Mouse (Mus musculus) G1E (cell line): ENCODE measurements around the gene Plin3. TPM values are rescaled to one million over a fixed set of nuclear protein-coding genes. Genes with fewer than 3 reads are reported as not detected.

Experiments used
- ATAC-seq: 2 replicates; pipeline ENCODE4 v1.8.0; 2016; ENCODE audit warnings: mild to moderate bottlenecking; ENCODE audit not compliant: insufficient number of reproducible peaks, poor library complexity, low FRiP score, severe bottlenecking; ENCODE audit errors: extremely low read depth
- DNase-seq: peaks from one replicate; pipeline ENCODE4 v3.0.0; 2012; ENCODE audit warnings: low spot score
- H3K27me3 ChIP-seq: 2 replicates; pipeline ENCODE4 v1.6.1; 2012; ENCODE audit warnings: mild to moderate bottlenecking, low read length, inconsistent platforms; ENCODE audit not compliant: insufficient read depth
- H3K36me3 ChIP-seq: replicated peaks from 2 replicates; pipeline ENCODE3; 2012; ENCODE audit warnings: mild to moderate bottlenecking, inconsistent platforms
- H3K4me1 ChIP-seq: 2 replicates; pipeline ENCODE4 v1.6.1; 2012; ENCODE audit warnings: low read depth, low read length, inconsistent platforms, mixed read lengths; ENCODE audit not compliant: insufficient read depth
- H3K4me3 ChIP-seq: 2 replicates; pipeline ENCODE4 v1.5.1; 2012; ENCODE audit warnings: low read depth, mild to moderate bottlenecking, inconsistent platforms, low read length, moderate library complexity, mixed read lengths
- H3K9me3 ChIP-seq: replicated peaks from 2 replicates; pipeline ENCODE4 v1.6.1; 2012; ENCODE audit warnings: inconsistent platforms
- CTCF ChIP-seq: IDR thresholded peaks from 2 replicates; pipeline ENCODE4 v1.5.1; 2012; ENCODE audit warnings: low read depth, low read length, inconsistent platforms, mixed read lengths
- GATA1 ChIP-seq: IDR thresholded peaks from 2 replicates; pipeline ENCODE4 v1.6.1; 2012; ENCODE audit warnings: borderline replicate concordance, low read length, inconsistent platforms, mixed read lengths
- GATA2 ChIP-seq: IDR thresholded peaks from 2 replicates; pipeline ENCODE4 v1.6.1; 2012; ENCODE audit warnings: low read depth, low read length, inconsistent platforms, borderline replicate concordance
- POLR2AphosphoS5 ChIP-seq: IDR thresholded peaks from 2 replicates; pipeline ENCODE4 v1.6.1; 2012; ENCODE audit warnings: low read depth, low read length, inconsistent platforms; ENCODE audit not compliant: insufficient replicate concordance
- TAL1 ChIP-seq: conservative IDR thresholded peaks from 2 replicates; pipeline ENCODE4 v1.6.1; 2012; ENCODE audit warnings: low read depth, low read length, inconsistent platforms, mixed read lengths
- polyA plus RNA-seq: library from polyadenylated mRNA; stranded (reverse); fragments of >175 nt; gene quantifications from 2 replicates; pipeline ENCODE4 v1.2.3, GENCODE M21; 2012
- total RNA-seq, 2 experiments: library from RNA; stranded (forward) in 1 of 2; stranded (reverse) in 1 of 2; fragments of 200-1000 nt in 1 of 2; fragments of >200 nt in 1 of 2; fragmentation: Nextera tagmentation in 1 of 2; gene quantifications; 2 replicates each; pipeline ENCODE4 v1.2.3; 2014 to 2017

Gene Plin3
- total and polyA plus RNA-seq, 3 experiments: 12.2 to 55.9 (median 12.3) TPM

DNA sequence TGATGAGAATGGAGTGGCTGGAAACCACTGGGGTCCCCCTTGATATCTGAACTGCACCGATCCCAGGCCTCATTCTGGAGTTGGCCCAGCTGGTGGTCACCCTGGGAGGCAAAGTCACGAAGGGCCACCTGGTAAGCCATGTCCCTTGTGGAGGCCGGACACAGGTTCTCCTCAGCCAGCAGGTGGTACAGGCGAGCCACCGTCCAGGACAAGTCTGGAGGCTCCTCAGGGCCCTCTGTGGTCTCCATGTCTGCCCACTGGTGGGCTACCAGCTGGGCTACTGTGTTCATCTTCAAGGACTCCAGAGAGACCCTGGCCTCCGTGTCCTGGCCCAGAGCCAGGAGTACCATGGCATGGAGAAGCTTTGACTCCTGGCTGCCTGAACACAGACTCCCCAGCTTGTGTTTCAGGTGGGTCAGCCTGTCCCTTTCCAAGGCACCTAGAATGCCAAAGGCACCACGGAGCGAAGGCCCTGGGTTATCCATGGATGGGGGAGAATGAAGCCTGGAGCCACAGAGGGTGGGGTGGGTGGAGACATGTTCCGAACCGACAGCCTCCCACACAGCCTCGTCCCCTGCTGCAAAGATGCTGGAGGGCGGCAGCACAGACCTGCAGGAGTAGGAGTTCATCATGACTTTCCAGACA, 20.9 kb downstream of the Plin3 start:
- H3K9me3 ChIP-seq: no peaks in the 10 kb centered on the region
- H3K4me3 ChIP-seq: no peak overlapping the region
- H3K4me1 ChIP-seq: peaks cover 47% of the 10 kb centered on the region
- ATAC-seq (no peak), DNase-seq (no peak)
- TF ChIP-seq CTCF (no peak), GATA2 (no peak), GATA1 (no peak), POLR2AphosphoS5 (no peak), TAL1 (no peak)
- H3K36me3 ChIP-seq: peaks cover 53% of the 10 kb centered on the region
- no peaks in the 10 kb centered on the region for H3K27me3 ChIP-seq

DNA sequence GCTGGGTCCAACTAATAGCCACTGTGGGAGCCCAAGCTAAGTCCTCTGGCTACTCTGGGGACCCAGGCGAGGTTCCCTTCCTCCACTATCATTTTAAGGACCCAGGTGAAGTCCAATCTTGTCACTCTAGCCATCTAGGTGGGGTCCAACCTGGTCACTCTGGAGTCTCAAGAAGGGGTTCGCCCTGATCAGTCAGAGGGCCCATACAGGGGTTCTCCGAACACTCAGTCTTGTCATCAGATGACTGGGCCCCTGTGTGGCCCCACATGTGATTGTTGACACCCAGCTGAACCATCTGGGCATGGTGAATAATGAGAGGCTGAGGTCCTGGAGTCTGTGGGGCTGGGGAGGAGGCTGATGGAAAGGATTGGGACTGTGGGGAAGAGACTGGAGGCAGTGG, 22.9 kb downstream of the Plin3 start:
- DNase-seq: no peak
- Histone ChIP-seq H3K9me3 (no peaks in the 10 kb centered on the region), H3K4me1 (peaks cover 51% of the 10 kb centered on the region), H3K4me3 (no peak overlapping the region; the same call in 1 of the 2 replicates), H3K36me3 (peaks cover 68% of the 10 kb centered on the region), H3K27me3 (no peaks in the 10 kb centered on the region)
- no peak for ATAC-seq
- no peak for TF ChIP-seq GATA2
- TF ChIP-seq TAL1: no peak
- no peak for TF ChIP-seq GATA1
- TF ChIP-seq POLR2AphosphoS5: no peak
- TF ChIP-seq CTCF: no peak

DNA sequence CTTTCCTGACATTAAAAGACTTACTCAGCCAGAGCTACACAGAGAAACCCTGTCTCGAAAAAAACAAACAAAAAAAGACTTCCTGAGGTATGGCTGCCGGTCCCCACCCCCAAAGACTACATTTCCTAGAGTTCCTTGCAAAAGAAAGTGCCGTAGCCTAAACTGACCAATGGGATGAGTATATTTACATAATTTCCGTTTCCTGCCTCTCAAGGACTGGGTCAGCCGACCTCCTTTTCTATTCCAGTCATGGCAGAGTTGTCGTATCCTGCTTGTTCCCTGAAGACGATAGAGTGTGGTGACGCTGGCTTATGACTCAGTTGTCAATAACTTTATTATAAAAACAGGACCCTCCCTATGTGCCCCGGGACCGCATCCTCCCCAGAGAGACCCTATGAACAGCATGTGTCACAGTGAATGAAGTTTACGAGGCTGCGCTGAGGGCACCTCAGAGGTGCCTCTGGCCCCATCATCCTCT, 23.5 kb downstream of the Plin3 start:
- Histone ChIP-seq H3K4me3 (peak overlapping the region; percentile 59; the same call in 1 of the 2 replicates), H3K36me3 (peaks cover 68% of the 10 kb centered on the region), H3K27me3 (no peaks in the 10 kb centered on the region), H3K4me1 (peaks cover 51% of the 10 kb centered on the region), H3K9me3 (no peaks in the 10 kb centered on the region)
- DNase-seq (peak; percentile 81), ATAC-seq (peak; percentile 90)
- no peak for TF ChIP-seq POLR2AphosphoS5
- no peak for TF ChIP-seq GATA1
- TF ChIP-seq TAL1: no peak
- TF ChIP-seq CTCF: no peak
- no peak for TF ChIP-seq GATA2

GRCm38 (mm10) chr17:56266271-56266670, 26.4 kb downstream of the Plin3 start:
- H3K36me3 ChIP-seq: peaks cover 64% of the 10 kb centered on the region
- ATAC-seq: no peak
- no peaks in the 10 kb centered on the region for H3K27me3 ChIP-seq
- peaks cover 58% of the 10 kb centered on the region for H3K4me1 ChIP-seq
- TF ChIP-seq GATA2: no peak
- TF ChIP-seq TAL1: no peak
- no peak for TF ChIP-seq POLR2AphosphoS5
- no peak for TF ChIP-seq GATA1
- TF ChIP-seq CTCF: no peak
- H3K4me3 ChIP-seq: no peak overlapping the region
- H3K9me3 ChIP-seq: no peaks in the 10 kb centered on the region
- DNase-seq: no peak

- ATAC-seq: peak; percentile 5; the same call in 1 of the 2 replicates
- Histone ChIP-seq H3K4me1 (peaks cover 62% of the 10 kb centered on the region), H3K4me3 (no peak overlapping the region), H3K9me3 (no peaks in the 10 kb centered on the region), H3K27me3 (no peaks in the 10 kb centered on the region), H3K36me3 (peaks cover 64% of the 10 kb centered on the region)
- no peak for DNase-seq
- TF ChIP-seq GATA1: no peak
- TF ChIP-seq GATA2: no peak
- TF ChIP-seq CTCF: no peak
- TF ChIP-seq TAL1: no peak
- TF ChIP-seq POLR2AphosphoS5: no peak
These were observed 26.8 kb downstream of the Plin3 start for GRCm38 (mm10) chr17:56265869-56266268.

DNA sequence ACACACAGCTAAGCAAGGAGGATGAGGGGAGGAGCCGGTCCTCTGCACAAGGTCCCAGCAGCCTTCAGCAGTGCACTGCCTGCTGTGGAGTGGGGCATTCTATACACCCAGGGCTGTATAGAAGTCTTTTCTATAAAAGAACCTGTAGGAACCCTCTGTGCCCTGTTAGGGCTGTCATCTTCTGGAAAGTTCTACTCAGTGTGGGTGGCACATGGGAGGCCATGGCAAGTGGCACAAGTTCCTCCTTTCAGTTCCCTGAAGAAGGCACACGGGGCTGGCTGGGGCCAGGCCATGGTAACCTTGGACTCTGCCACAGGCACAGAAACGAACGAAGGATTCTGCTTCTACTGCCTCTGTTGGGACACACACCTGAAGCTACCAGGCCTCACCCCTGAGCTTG, 27.7 kb downstream of the Plin3 start:
- Histone ChIP-seq H3K4me1 (peaks cover 68% of the 10 kb centered on the region), H3K27me3 (no peaks in the 10 kb centered on the region), H3K9me3 (no peaks in the 10 kb centered on the region), H3K36me3 (peaks cover 64% of the 10 kb centered on the region), H3K4me3 (no peak overlapping the region)
- TF ChIP-seq CTCF (no peak), GATA2 (no peak), POLR2AphosphoS5 (no peak), TAL1 (no peak)
- ATAC-seq (no peak), DNase-seq (no peak)
